Mouse (Mus musculus) myocyte (in vitro differentiated cells): ENCODE data around the gene D6Wsu163e.

Source experiments
- CEBPB ChIP-seq: IDR thresholded peaks from 2 replicates; pipeline ENCODE4 v1.6.1; 2011; ENCODE audit warnings: mild to moderate bottlenecking, moderate library complexity; ENCODE audit not compliant: poor library complexity, insufficient read depth, severe bottlenecking
- E2F4 ChIP-seq: IDR thresholded peaks from one replicate; pipeline ENCODE4 v1.6.1; 2011; ENCODE audit warnings: mild to moderate bottlenecking, control low read depth, moderate library complexity; ENCODE audit not compliant: insufficient read depth
- MAX ChIP-seq: IDR thresholded peaks from one replicate; pipeline ENCODE4 v1.6.1; 2011; ENCODE audit warnings: low read depth, mild to moderate bottlenecking, control low read depth
- MYOD1 ChIP-seq, 3 experiments: IDR thresholded peaks; one replicate each; pipeline ENCODE4 v1.6.1; 2011; ENCODE audit warnings: control low read depth in 2 of 3, low read depth in 2 of 3, mild to moderate bottlenecking in 2 of 3, moderate library complexity in 1 of 3; ENCODE audit not compliant: insufficient read length in 2 of 3, control insufficient read depth in 1 of 3
- MYOG ChIP-seq, 3 experiments: IDR thresholded peaks; one replicate each; pipeline ENCODE4 v1.6.1; 2011; ENCODE audit warnings: control low read depth in 2 of 3, low read depth in 2 of 3, mild to moderate bottlenecking in 2 of 3; ENCODE audit not compliant: insufficient read length in 2 of 3, control insufficient read depth in 1 of 3, insufficient read depth in 1 of 3
- POLR2A ChIP-seq: IDR thresholded peaks from one replicate; pipeline ENCODE4 v1.6.1; 2011; ENCODE audit warnings: low read depth, mild to moderate bottlenecking, control low read depth, moderate library complexity; ENCODE audit not compliant: insufficient read length
- SRF ChIP-seq: IDR thresholded peaks from one replicate; pipeline ENCODE4 v1.6.1; 2011; ENCODE audit warnings: low read depth; ENCODE audit not compliant: control insufficient read depth, insufficient read length
- USF1 ChIP-seq: IDR thresholded peaks from one replicate; pipeline ENCODE4 v1.6.1; 2011; ENCODE audit warnings: low read depth, mild to moderate bottlenecking, control low read depth, moderate library complexity

DNA sequence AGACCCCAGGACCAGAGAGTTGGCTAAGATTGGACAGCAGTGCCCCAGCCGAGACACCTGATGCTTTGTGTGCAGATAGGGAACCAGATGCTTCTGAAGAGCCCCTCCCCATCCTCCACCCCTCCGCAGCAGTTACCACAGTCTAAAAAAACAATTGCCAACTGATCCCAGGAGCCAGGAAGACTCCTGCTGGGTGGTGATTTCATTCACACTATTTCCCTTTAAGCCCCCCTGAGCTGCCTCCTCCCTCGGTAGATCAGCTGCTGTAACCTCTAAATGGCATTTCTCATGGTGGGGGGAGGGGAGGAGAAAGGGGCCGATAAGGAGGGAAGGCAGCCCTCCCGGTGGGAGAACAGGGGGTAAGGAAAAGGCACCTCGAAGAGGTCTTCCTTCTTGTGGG is 79.5 kb downstream of the D6Wsu163e start:
- no peak for TF ChIP-seq USF1
- TF ChIP-seq MAX: no peak
- no peak for TF ChIP-seq E2F4
- no peak for TF ChIP-seq CEBPB
- TF ChIP-seq POLR2A: no peak
- no peak for TF ChIP-seq MYOG (IDR thresholded peaks at IDR 0.05; ENCODE audit: control insufficient read depth in 1 of 3, insufficient read depth in 1 of 3, insufficient read length in 2 of 3, low read depth in 2 of 3)
- no peak for TF ChIP-seq MYOD1 (IDR thresholded peaks at IDR 0.05; ENCODE audit: control insufficient read depth in 1 of 3, insufficient read length in 2 of 3, low read depth in 2 of 3)
- no peak for TF ChIP-seq SRF
